Mouse (Mus musculus): ENCODE measurements around the gene Lrp6.

GRCm38 (mm10) chr6:134436955-134437354 lies 129.8 kb downstream of the Lrp6 start:
- TF ChIP-seq POLR2A (IDR thresholded peaks at IDR 0.05; ENCODE audit: insufficient read length, low read depth) (no peak), TCF12 (IDR thresholded peaks at IDR 0.05; ENCODE audit: insufficient read depth, poor library complexity, severe bottlenecking) (no peak), POLR2AphosphoS2 (IDR thresholded peaks at IDR 0.05; ENCODE audit: insufficient read length, low read depth) (no peak), MYOG (IDR thresholded peaks at IDR 0.05; ENCODE audit: control insufficient read depth in 1 of 3, insufficient read depth in 1 of 3, insufficient read length in 2 of 3, low read depth in 2 of 3) (no peak), E2F4 (IDR thresholded peaks at IDR 0.05; ENCODE audit: insufficient read depth) (no peak), USF1 (IDR thresholded peaks at IDR 0.05; ENCODE audit: low read depth) (no peak), CEBPB (IDR thresholded peaks at IDR 0.05; ENCODE audit: insufficient read depth, poor library complexity, severe bottlenecking) (no peak), MAX (IDR thresholded peaks at IDR 0.05; ENCODE audit: low read depth) (no peak), MYOD1 (IDR thresholded peaks at IDR 0.05; ENCODE audit: control insufficient read depth in 1 of 3, insufficient read length in 2 of 3, low read depth in 2 of 3) (no peak), REST (IDR thresholded peaks at IDR 0.05; ENCODE audit: insufficient read depth, insufficient read length) (no peak)

Data from myocyte (in vitro differentiated cells).